Mouse (Mus musculus): Measurements from ENCODE around the gene Ube4b. TPM values are rescaled to one million over a fixed set of nuclear protein-coding genes. Genes with fewer than 3 reads are reported as not detected.
A peak's percentile ranks its signal among the peaks of the same experiment; 100 is the strongest.
"Not testable (repeated sequence)": the region's sequence is repeated elsewhere in the genome, so short reads cannot be mapped to it uniquely, and the experiment has no call there.

The Ube4b gene
- total RNA-seq, 1 experiment from 2014 or later, result 37.1 TPM

- ATAC-seq (replicated peaks in 1 of 2; ENCODE audit: insufficient read depth in 1 of 2, low FRiP score in 2 of 2, low TSS enrichment in 1 of 2, low read depth in 1 of 2, poor library complexity in 2 of 2, severe bottlenecking in 2 of 2), result peak; percentile 99
Observed at GRCm38 (mm10) chr4:149444964-149445701, 18.6 kb upstream of the Ube4b start.

GRCm38 (mm10) chr4:149444465-149444864 is 17.9 kb upstream of the Ube4b start:
- no peak for ATAC-seq (replicated peaks in 1 of 2; ENCODE audit: insufficient read depth in 1 of 2, low FRiP score in 2 of 2, low TSS enrichment in 1 of 2, low read depth in 1 of 2, poor library complexity in 2 of 2, severe bottlenecking in 2 of 2)

GRCm38 (mm10) chr4:149442436-149442835 is 15.9 kb upstream of the Ube4b start:
- no peak for ATAC-seq (replicated peaks in 1 of 2; ENCODE audit: insufficient read depth in 1 of 2, low FRiP score in 2 of 2, low TSS enrichment in 1 of 2, low read depth in 1 of 2, poor library complexity in 2 of 2, severe bottlenecking in 2 of 2)

GRCm38 (mm10) chr4:149440576-149440975 is 14.0 kb upstream of the Ube4b start:
- ATAC-seq (replicated peaks in 1 of 2; ENCODE audit: insufficient read depth in 1 of 2, low FRiP score in 2 of 2, low TSS enrichment in 1 of 2, low read depth in 1 of 2, poor library complexity in 2 of 2, severe bottlenecking in 2 of 2), result no peak

GRCm38 (mm10) chr4:149431887-149432286 is 5.3 kb upstream of the Ube4b start:
- ATAC-seq (replicated peaks in 1 of 2; ENCODE audit: insufficient read depth in 1 of 2, low FRiP score in 2 of 2, low TSS enrichment in 1 of 2, low read depth in 1 of 2, poor library complexity in 2 of 2, severe bottlenecking in 2 of 2), result not testable (repeated sequence)

GRCm38 (mm10) chr4:149429592-149429991 is 3.0 kb upstream of the Ube4b start:
- ATAC-seq (replicated peaks in 1 of 2; ENCODE audit: insufficient read depth in 1 of 2, low FRiP score in 2 of 2, low TSS enrichment in 1 of 2, low read depth in 1 of 2, poor library complexity in 2 of 2, severe bottlenecking in 2 of 2), result no peak

GRCm38 (mm10) chr4:149425801-149426292 is 702 bp downstream of the Ube4b start:
- peak in 1 of 2 experiments; percentile 36; a peak in 2 of 4 replicates for ATAC-seq (replicated peaks in 1 of 2; ENCODE audit: insufficient read depth in 1 of 2, low FRiP score in 2 of 2, low TSS enrichment in 1 of 2, low read depth in 1 of 2, poor library complexity in 2 of 2, severe bottlenecking in 2 of 2)

GRCm38 (mm10) chr4:149424755-149425154 is 1.8 kb downstream of the Ube4b start:
- ATAC-seq (replicated peaks in 1 of 2; ENCODE audit: insufficient read depth in 1 of 2, low FRiP score in 2 of 2, low TSS enrichment in 1 of 2, low read depth in 1 of 2, poor library complexity in 2 of 2, severe bottlenecking in 2 of 2), result no peak

GRCm38 (mm10) chr4:149417854-149418365 is 8.6 kb downstream of the Ube4b start:
- ATAC-seq (replicated peaks in 1 of 2; ENCODE audit: insufficient read depth in 1 of 2, low FRiP score in 2 of 2, low TSS enrichment in 1 of 2, low read depth in 1 of 2, poor library complexity in 2 of 2, severe bottlenecking in 2 of 2), result no peak

- peak in 1 of 2 experiments; percentile 19; a peak in 1 of 4 replicates for ATAC-seq (replicated peaks in 1 of 2; ENCODE audit: insufficient read depth in 1 of 2, low FRiP score in 2 of 2, low TSS enrichment in 1 of 2, low read depth in 1 of 2, poor library complexity in 2 of 2, severe bottlenecking in 2 of 2)
Observed at GRCm38 (mm10) chr4:149416986-149417385, 9.6 kb downstream of the Ube4b start.

- no peak for ATAC-seq (replicated peaks in 1 of 2; ENCODE audit: insufficient read depth in 1 of 2, low FRiP score in 2 of 2, low TSS enrichment in 1 of 2, low read depth in 1 of 2, poor library complexity in 2 of 2, severe bottlenecking in 2 of 2)
Observed at GRCm38 (mm10) chr4:149416417-149416816, 10.1 kb downstream of the Ube4b start.

GRCm38 (mm10) chr4:149415651-149416169 is 10.8 kb downstream of the Ube4b start:
- ATAC-seq (replicated peaks in 1 of 2; ENCODE audit: insufficient read depth in 1 of 2, low FRiP score in 2 of 2, low TSS enrichment in 1 of 2, low read depth in 1 of 2, poor library complexity in 2 of 2, severe bottlenecking in 2 of 2), result peak in 1 of 2 experiments; percentile 48; a peak in 1 of 4 replicates

- ATAC-seq (replicated peaks in 1 of 2; ENCODE audit: insufficient read depth in 1 of 2, low FRiP score in 2 of 2, low TSS enrichment in 1 of 2, low read depth in 1 of 2, poor library complexity in 2 of 2, severe bottlenecking in 2 of 2), result no peak
Observed at GRCm38 (mm10) chr4:149414259-149414658, 12.3 kb downstream of the Ube4b start.

GRCm38 (mm10) chr4:149409759-149410158 is 16.8 kb downstream of the Ube4b start:
- ATAC-seq (replicated peaks in 1 of 2; ENCODE audit: insufficient read depth in 1 of 2, low FRiP score in 2 of 2, low TSS enrichment in 1 of 2, low read depth in 1 of 2, poor library complexity in 2 of 2, severe bottlenecking in 2 of 2), result no peak

- 0 out of 4 replicates have a peak, but pooled peaks of 1 of the 2 experiments have one; percentile 12 for ATAC-seq (replicated peaks in 1 of 2; ENCODE audit: insufficient read depth in 1 of 2, low FRiP score in 2 of 2, low TSS enrichment in 1 of 2, low read depth in 1 of 2, poor library complexity in 2 of 2, severe bottlenecking in 2 of 2)
Observed at GRCm38 (mm10) chr4:149408331-149408730, 18.2 kb downstream of the Ube4b start.

GRCm38 (mm10) chr4:149407461-149407860 is 19.1 kb downstream of the Ube4b start:
- no peak for ATAC-seq (replicated peaks in 1 of 2; ENCODE audit: insufficient read depth in 1 of 2, low FRiP score in 2 of 2, low TSS enrichment in 1 of 2, low read depth in 1 of 2, poor library complexity in 2 of 2, severe bottlenecking in 2 of 2)

GRCm38 (mm10) chr4:149405713-149406443 is 20.7 kb downstream of the Ube4b start:
- no peak for ATAC-seq (replicated peaks in 1 of 2; ENCODE audit: insufficient read depth in 1 of 2, low FRiP score in 2 of 2, low TSS enrichment in 1 of 2, low read depth in 1 of 2, poor library complexity in 2 of 2, severe bottlenecking in 2 of 2)
